Mouse (Mus musculus) stomach, postnatal 0 days (tissue): ENCODE data around the gene Ffar1. TPM values are rescaled to one million over a fixed set of nuclear protein-coding genes. Genes with fewer than 3 reads are reported as not detected.

Experiments
- ATAC-seq: fragments of 200-750 bp; cut with Nextera tagmentation; 2 replicates; pipeline ENCODE4 v1.8.0; 2017; ENCODE audit not compliant: low FRiP score, low TSS enrichment
- DNase-seq: peaks from one replicate; pipeline ENCODE4 v3.0.0-alpha.2; 2016; ENCODE audit warnings: low spot score
- H3K27ac ChIP-seq: fragments of 300-500 bp; sonication (generic); replicated peaks from 2 replicates; pipeline ENCODE4 v1.5.1; 2014; ENCODE audit warnings: mild to moderate bottlenecking, control low read depth
- H3K27me3 ChIP-seq: fragments of 300-500 bp; sonication (generic); 2 replicates; pipeline ENCODE4 v1.6.1; 2014; ENCODE audit warnings: low read length; ENCODE audit not compliant: control insufficient read depth, insufficient read depth
- H3K36me3 ChIP-seq: fragments of 300-500 bp; sonication (generic); 2 replicates; pipeline ENCODE4 v1.6.1; 2014; ENCODE audit warnings: low read length, mixed read lengths; ENCODE audit not compliant: control insufficient read depth, insufficient read depth
- H3K4me1 ChIP-seq: fragments of 300-500 bp; sonication (generic); replicated peaks from 2 replicates; pipeline ENCODE4 v1.6.1; 2014; ENCODE audit warnings: antibody characterized with exemption; ENCODE audit not compliant: control insufficient read depth, insufficient read depth
- H3K4me2 ChIP-seq: fragments of 300-500 bp; sonication (generic); replicated peaks from 2 replicates; pipeline ENCODE4 v1.6.1; 2014; ENCODE audit warnings: low read depth, mild to moderate bottlenecking, control low read depth, moderate library complexity
- H3K4me3 ChIP-seq: fragments of 300-500 bp; sonication (generic); 2 replicates; pipeline ENCODE4 v1.5.1; 2014; ENCODE audit warnings: low read depth, low read length, control low read depth
- H3K9ac ChIP-seq: fragments of 300-500 bp; sonication (generic); 2 replicates; pipeline ENCODE4 v1.6.1; 2014; ENCODE audit warnings: mild to moderate bottlenecking, low read length, control low read depth, mixed read lengths
- H3K9me3 ChIP-seq: fragments of 300-500 bp; sonication (generic); 2 replicates; pipeline ENCODE4 v1.6.1; 2016; ENCODE audit warnings: low read length; ENCODE audit not compliant: control insufficient read depth
- CTCF ChIP-seq: IDR thresholded peaks from 2 replicates; pipeline ENCODE4 v1.5.1; 2016; ENCODE audit warnings: antibody characterized with exemption, low read depth, mild to moderate bottlenecking, moderate library complexity
- EP300 ChIP-seq: optimal IDR thresholded peaks from 2 replicates; pipeline ENCODE3; 2016; ENCODE audit warnings: antibody characterized with exemption
- WGBS: fragments of 180-500 bp; shearing (Covaris S2); extraction: QIAGEN DNeasy Blood & Tissue Kit; methylation state at CpG from one replicate; pipeline ENCODE4 v1.1.7; 2014; 5-methylcytosine and 5-hydroxymethylcytosine counted together
- polyA plus RNA-seq: library from polyadenylated mRNA; unstranded; fragments of >200 nt; fragmentation: Nextera tagmentation; extraction: Ambion mirVana; gene quantifications from 2 replicates; pipeline ENCODE4 v1.2.1, GENCODE M21; 2015

Gene Ffar1
- polyA plus RNA-seq, 1 experiment from 2014 or later, result 0.04 TPM

GRCm38 (mm10) chr7:30823675-30824074 is 37.7 kb downstream of the Ffar1 start, which contains the start of gene Ffar2:
Gene Ffar2, minus strand, starts transcription at chr7:30823775.
- no peak within 1 kb of the TSS for H3K4me3 ChIP-seq
- no peaks in the 10 kb centered on the region for H3K9me3 ChIP-seq
- H3K36me3 ChIP-seq, result no peaks in the 10 kb centered on the region
- no peak within 1 kb of the TSS for H3K4me2 ChIP-seq
- 0 out of 2 replicates have a peak, but pooled peaks have one; percentile 27 for ATAC-seq
- no peak within 1 kb of the TSS for H3K27ac ChIP-seq
- whole genome bisulfite sequencing, result 83% methylated on average over 18 of the region's 18 CpGs
- DNase-seq, result peak; percentile 46
- no peaks in the 10 kb centered on the region for H3K27me3 ChIP-seq
- H3K9ac ChIP-seq, result no peak within 1 kb of the TSS
- H3K4me1 ChIP-seq, result no peaks in the 10 kb centered on the region
- TF ChIP-seq EP300 (no peak), CTCF (no peak)

DNA sequence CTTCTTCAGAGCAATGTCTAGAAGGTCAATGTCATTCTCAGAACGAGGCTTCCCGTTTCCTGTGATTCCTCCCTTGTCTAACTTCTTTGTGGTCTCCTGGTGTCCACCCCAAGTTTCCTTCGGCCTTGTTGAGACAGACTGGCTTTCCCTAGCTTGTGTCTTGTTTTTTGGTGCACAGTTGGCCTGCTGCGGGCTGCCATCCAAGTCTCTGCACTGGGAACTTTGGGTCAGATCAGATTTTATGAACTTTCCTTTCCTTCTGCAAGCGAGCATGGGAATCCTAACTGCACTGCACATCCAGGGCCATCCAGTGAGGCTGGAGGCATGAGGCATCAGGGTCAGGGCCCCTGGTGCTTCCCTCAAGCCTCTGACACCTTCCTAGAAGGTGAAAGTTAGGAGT is 39.8 kb downstream of the Ffar1 start:
- WGBS, result 61% methylated on average over 5 of the region's 5 CpGs

GRCm38 (mm10) chr7:30820854-30821445 is 40.4 kb downstream of the Ffar1 start:
- Histone ChIP-seq H3K4me1 (no peaks in the 10 kb centered on the region), H3K27ac (no peak overlapping the region), H3K4me2 (no peak overlapping the region), H3K9ac (no peak overlapping the region), H3K4me3 (no peak overlapping the region), H3K27me3 (no peaks in the 10 kb centered on the region), H3K9me3 (no peaks in the 10 kb centered on the region), H3K36me3 (no peaks in the 10 kb centered on the region)
- DNase-seq, result no peak
- 43% methylated on average over 7 of the region's 7 CpGs for WGBS
- no peak for TF ChIP-seq EP300
- TF ChIP-seq CTCF, result no peak
- no peak for ATAC-seq

More for the DNA sequence above, 39.8 kb downstream of the Ffar1 start:
- Histone ChIP-seq H3K4me2 (no peak overlapping the region), H3K27ac (no peak overlapping the region), H3K4me1 (no peaks in the 10 kb centered on the region), H3K9me3 (no peaks in the 10 kb centered on the region), H3K27me3 (no peaks in the 10 kb centered on the region), H3K9ac (no peak overlapping the region; the same call in 1 of the 2 replicates), H3K36me3 (no peaks in the 10 kb centered on the region), H3K4me3 (no peak overlapping the region)
- TF ChIP-seq EP300 (no peak), CTCF (no peak)
- no peak for ATAC-seq
- no peak for DNase-seq

DNA sequence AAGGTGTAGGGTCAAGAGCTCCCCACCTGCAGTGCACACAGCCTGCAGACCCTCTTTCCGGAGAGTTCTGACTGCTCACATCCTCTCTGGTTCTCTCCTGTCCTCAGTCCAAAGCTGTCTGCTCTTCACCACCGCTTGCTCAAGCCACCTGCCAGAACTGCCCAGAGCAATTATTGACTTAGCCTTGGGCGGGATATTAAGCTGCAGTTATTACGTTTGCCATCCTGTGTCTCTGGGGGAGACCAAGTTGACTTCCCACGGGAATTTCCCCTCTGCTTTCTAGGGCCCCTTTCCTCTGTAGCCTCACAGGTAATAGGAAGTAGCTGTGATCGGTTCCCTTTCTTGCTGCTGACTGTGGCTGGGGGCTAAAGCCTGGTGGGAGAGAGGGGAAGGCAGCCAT is 41.2 kb downstream of the Ffar1 start:
- H3K9ac ChIP-seq, result peak overlapping the region; percentile 27; the same call in 1 of the 2 replicates
- H3K9me3 ChIP-seq, result no peaks in the 10 kb centered on the region
- ATAC-seq (peak; percentile 48; the same call in 1 of the 2 replicates), DNase-seq (peak; percentile 56)
- no peak overlapping the region for H3K27ac ChIP-seq
- H3K4me1 ChIP-seq, result no peaks in the 10 kb centered on the region
- H3K4me3 ChIP-seq, result no peak overlapping the region
- TF ChIP-seq EP300 (no peak), CTCF (no peak)
- no peaks in the 10 kb centered on the region for H3K27me3 ChIP-seq
- 40% methylated on average over 6 of the region's 6 CpGs for WGBS
- H3K36me3 ChIP-seq, result no peaks in the 10 kb centered on the region
- H3K4me2 ChIP-seq, result no peak overlapping the region

- TF ChIP-seq EP300 (no peak), CTCF (no peak)
- peak; percentile 54 for DNase-seq
- ATAC-seq, result peak; percentile 64; the same call in 1 of the 2 replicates
- Histone ChIP-seq H3K9me3 (no peaks in the 10 kb centered on the region), H3K9ac (no peak overlapping the region), H3K4me1 (no peaks in the 10 kb centered on the region), H3K27ac (peak overlapping the region; percentile 70; the same call in 1 of the 2 replicates), H3K27me3 (no peaks in the 10 kb centered on the region), H3K4me3 (no peak overlapping the region), H3K4me2 (no peak overlapping the region), H3K36me3 (no peaks in the 10 kb centered on the region)
- 39% methylated on average over 6 of the region's 6 CpGs for WGBS
Measured at GRCm38 (mm10) chr7:30812291-30812807, 49.0 kb downstream of the Ffar1 start.

DNA sequence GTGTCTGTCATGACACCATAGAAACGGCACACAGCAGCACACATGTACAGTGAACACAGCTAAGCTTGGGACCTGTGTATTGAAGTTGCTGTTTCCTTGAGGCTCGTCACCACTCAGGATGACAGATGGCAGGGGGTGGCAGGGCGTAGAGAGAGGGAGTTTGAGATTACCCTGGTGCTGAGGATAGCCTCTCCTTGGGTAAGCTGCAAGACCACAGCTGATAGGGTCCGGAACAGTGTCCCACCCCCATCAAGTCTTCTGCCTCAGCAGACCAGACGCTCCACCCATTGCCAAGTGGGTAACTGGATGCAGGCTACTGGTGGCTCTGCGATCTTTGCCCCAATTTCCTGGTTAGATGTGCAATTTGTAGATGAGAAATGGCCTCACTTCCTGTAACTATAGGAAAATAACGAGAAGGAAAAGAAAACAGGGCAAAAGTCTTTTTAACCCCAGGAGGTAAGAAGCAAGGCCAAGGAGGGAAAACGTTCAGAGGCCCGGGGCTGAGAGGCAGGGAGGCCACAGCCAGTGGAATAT is 49.5 kb downstream of the Ffar1 start:
- no peaks in the 10 kb centered on the region for H3K9me3 ChIP-seq
- ATAC-seq (peak; percentile 83), DNase-seq (peak; percentile 33)
- TF ChIP-seq EP300 (no peak), CTCF (no peak)
- H3K4me2 ChIP-seq, result no peak overlapping the region
- H3K4me1 ChIP-seq, result no peaks in the 10 kb centered on the region
- H3K27ac ChIP-seq, result peak overlapping the region; percentile 70; the same call in 1 of the 2 replicates
- H3K36me3 ChIP-seq, result no peaks in the 10 kb centered on the region
- no peaks in the 10 kb centered on the region for H3K27me3 ChIP-seq
- no peak overlapping the region for H3K9ac ChIP-seq
- no peak overlapping the region for H3K4me3 ChIP-seq
- WGBS, result 32% methylated on average over 9 of the region's 9 CpGs
